Mouse (Mus musculus): ENCODE results near the gene Pik3cg.

DNA sequence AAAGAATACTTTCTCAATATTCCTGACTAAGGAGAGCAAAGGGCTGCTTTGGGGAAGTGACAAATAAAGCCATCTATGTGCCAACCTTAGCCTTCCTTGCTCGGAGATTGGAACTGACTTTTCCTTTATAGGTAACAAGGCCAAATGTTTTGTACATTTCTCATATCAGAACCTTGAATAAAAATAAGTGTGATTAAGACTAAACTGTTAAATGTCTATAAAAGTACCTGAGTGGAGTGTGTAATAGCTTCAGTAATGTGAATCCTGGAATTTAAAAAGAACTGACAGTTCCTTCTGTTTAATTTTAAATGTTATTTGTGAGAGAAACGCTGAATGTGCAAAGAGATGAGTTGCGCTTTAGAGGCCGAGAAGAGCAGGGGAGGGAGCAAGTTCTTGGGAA lies 13.5 kb downstream of the Pik3cg start:
- no peak for TF ChIP-seq POLR2A (IDR thresholded peaks at IDR 0.05; ENCODE audit: insufficient read depth, low read depth, low read length)
- no peak for TF ChIP-seq CTCF (IDR thresholded peaks at IDR 0.05)

Data from heart, adult 2 months (tissue).